Mouse (Mus musculus): ENCODE measurements around the gene Ormdl3. TPM values are rescaled to one million over a fixed set of nuclear protein-coding genes. Genes with fewer than 3 reads are reported as not detected.
"Not testable (repeated sequence)": the region's sequence is repeated elsewhere in the genome, so short reads cannot be mapped to it uniquely, and the experiment has no call there.

The Ormdl3 gene
- polyA plus RNA-seq, 1 experiment from 2014 or later = 36.6 TPM

DNA sequence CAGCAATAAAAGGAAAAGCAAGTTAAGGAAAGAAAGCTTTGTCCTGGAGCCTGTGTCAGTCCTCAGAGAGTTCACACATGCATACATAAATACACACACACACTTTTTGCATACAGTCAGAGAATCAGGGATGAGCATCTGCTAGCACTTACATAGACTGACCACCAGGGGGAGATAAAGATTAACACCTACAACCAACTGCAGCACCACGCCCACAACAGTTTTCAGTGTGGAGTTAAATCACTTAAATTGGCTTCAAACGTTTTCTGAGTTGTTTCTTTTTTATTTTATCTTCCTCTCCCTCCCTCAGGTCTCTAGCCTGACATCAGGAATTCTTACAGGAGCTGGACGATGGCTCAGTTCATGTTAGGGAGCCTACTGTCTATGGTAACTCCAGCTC is 19.6 kb upstream of the Ormdl3 start:
- H3K27ac ChIP-seq (ENCODE audit: low read length) = no peak overlapping the region
- peaks cover 4% of the 10 kb centered on the region; the same call in 1 of the 2 replicates for H3K27me3 ChIP-seq (ENCODE audit: control insufficient read depth, insufficient read depth, low read depth, low read length)
- WGBS (ENCODE audit: insufficient replicate concordance) = 7% methylated on average over 3 of the region's 3 CpGs
- no peak for ATAC-seq (ENCODE audit: low read depth)
- no peak overlapping the region for H3K4me3 ChIP-seq (ENCODE audit: low read depth, low read length)
- no peak overlapping the region for H3K4me2 ChIP-seq (ENCODE audit: low read depth, low read length)
- H3K36me3 ChIP-seq (ENCODE audit: control insufficient read depth, insufficient read depth) = no peaks in the 10 kb centered on the region
- peaks cover 4% of the 10 kb centered on the region for H3K4me1 ChIP-seq (ENCODE audit: control insufficient read depth, low read depth, low read length)
- no peak overlapping the region for H3K9ac ChIP-seq (ENCODE audit: low read depth, low read length)
- H3K9me3 ChIP-seq (replicated peaks; ENCODE audit: control insufficient read depth, low read length) = no peaks in the 10 kb centered on the region

- H3K9me3 ChIP-seq (replicated peaks; ENCODE audit: control insufficient read depth, low read length); H3K4me2 ChIP-seq (ENCODE audit: low read depth, low read length); H3K4me1 ChIP-seq (ENCODE audit: control insufficient read depth, low read depth, low read length); H3K27ac ChIP-seq (ENCODE audit: low read length); H3K36me3 ChIP-seq (ENCODE audit: control insufficient read depth, insufficient read depth); H3K4me3 ChIP-seq (ENCODE audit: low read depth, low read length); H3K9ac ChIP-seq (ENCODE audit: low read depth, low read length); ATAC-seq (ENCODE audit: low read depth): not testable (repeated sequence)
- 52% methylated on average over 6 of the region's 6 CpGs for WGBS (ENCODE audit: insufficient replicate concordance)
- peaks cover 21% of the 10 kb centered on the region for H3K27me3 ChIP-seq (ENCODE audit: control insufficient read depth, insufficient read depth, low read depth, low read length)
These were observed 17.7 kb upstream of the Ormdl3 start for GRCm38 (mm10) chr11:98604911-98605310.

GRCm38 (mm10) chr11:98603953-98604352 is 16.8 kb upstream of the Ormdl3 start:
- Histone ChIP-seq H3K9ac (ENCODE audit: low read depth, low read length) (no peak overlapping the region), H3K4me1 (ENCODE audit: control insufficient read depth, low read depth, low read length) (peaks cover 4% of the 10 kb centered on the region), H3K4me3 (ENCODE audit: low read depth, low read length) (no peak overlapping the region), H3K9me3 (replicated peaks; ENCODE audit: control insufficient read depth, low read length) (no peaks in the 10 kb centered on the region), H3K36me3 (ENCODE audit: control insufficient read depth, insufficient read depth) (no peaks in the 10 kb centered on the region), H3K4me2 (ENCODE audit: low read depth, low read length) (no peak overlapping the region), H3K27ac (ENCODE audit: low read length) (no peak overlapping the region), H3K27me3 (ENCODE audit: control insufficient read depth, insufficient read depth, low read depth, low read length) (peaks cover 31% of the 10 kb centered on the region)
- 53% methylated on average over 2 of the region's 2 CpGs for WGBS (ENCODE audit: insufficient replicate concordance)
- ATAC-seq (ENCODE audit: low read depth) = no peak

GRCm38 (mm10) chr11:98602090-98602690 is 15.0 kb upstream of the Ormdl3 start:
- peak; percentile 54 for ATAC-seq (ENCODE audit: low read depth)
- Histone ChIP-seq H3K9ac (ENCODE audit: low read depth, low read length) (no peak overlapping the region), H3K27ac (ENCODE audit: low read length) (no peak overlapping the region), H3K27me3 (ENCODE audit: control insufficient read depth, insufficient read depth, low read depth, low read length) (peaks cover 43% of the 10 kb centered on the region), H3K9me3 (replicated peaks; ENCODE audit: control insufficient read depth, low read length) (no peaks in the 10 kb centered on the region), H3K4me1 (ENCODE audit: control insufficient read depth, low read depth, low read length) (peaks cover 5% of the 10 kb centered on the region), H3K4me3 (ENCODE audit: low read depth, low read length) (peak overlapping the region; percentile 12), H3K36me3 (ENCODE audit: control insufficient read depth, insufficient read depth) (no peaks in the 10 kb centered on the region), H3K4me2 (ENCODE audit: low read depth, low read length) (peak overlapping the region; percentile 29; the same call in 1 of the 2 replicates)
- WGBS (ENCODE audit: insufficient replicate concordance) = 4% methylated on average over 20 of the region's 20 CpGs

DNA sequence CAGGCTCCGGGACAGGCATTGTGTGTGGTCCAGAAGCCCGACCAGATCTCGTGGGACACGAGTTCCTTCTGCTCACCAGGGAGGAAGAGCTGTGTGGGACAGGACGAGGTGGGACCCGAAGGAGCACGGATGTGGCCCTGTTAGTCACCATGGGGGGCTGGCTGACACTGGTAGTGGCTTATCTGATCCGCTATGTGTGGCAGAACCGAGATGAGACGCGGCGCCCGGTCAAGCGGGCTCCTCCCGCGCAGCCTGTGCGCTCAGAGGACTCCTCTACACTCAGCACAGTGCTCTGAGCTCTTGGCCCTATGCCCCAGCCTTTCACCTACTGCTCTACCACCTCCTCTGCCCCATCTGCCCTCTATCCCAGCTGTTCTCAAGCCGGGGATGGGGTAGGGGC is 12.1 kb upstream of the Ormdl3 start:
- H3K4me2 ChIP-seq (ENCODE audit: low read depth, low read length) = no peak overlapping the region
- H3K4me1 ChIP-seq (ENCODE audit: control insufficient read depth, low read depth, low read length) = peaks cover 8% of the 10 kb centered on the region
- no peak for ATAC-seq (ENCODE audit: low read depth)
- H3K9ac ChIP-seq (ENCODE audit: low read depth, low read length) = no peak overlapping the region
- H3K27me3 ChIP-seq (ENCODE audit: control insufficient read depth, insufficient read depth, low read depth, low read length) = peaks cover 43% of the 10 kb centered on the region
- WGBS (ENCODE audit: insufficient replicate concordance) = 19% methylated on average over 18 of the region's 18 CpGs
- no peak overlapping the region for H3K4me3 ChIP-seq (ENCODE audit: low read depth, low read length)
- H3K27ac ChIP-seq (ENCODE audit: low read length) = no peak overlapping the region
- H3K9me3 ChIP-seq (replicated peaks; ENCODE audit: control insufficient read depth, low read length) = no peaks in the 10 kb centered on the region
- no peaks in the 10 kb centered on the region for H3K36me3 ChIP-seq (ENCODE audit: control insufficient read depth, insufficient read depth)

- Histone ChIP-seq H3K4me3 (ENCODE audit: low read depth, low read length) (no peak overlapping the region), H3K27ac (ENCODE audit: low read length) (no peak overlapping the region), H3K4me2 (ENCODE audit: low read depth, low read length) (no peak overlapping the region), H3K9ac (ENCODE audit: low read depth, low read length) (no peak overlapping the region), H3K27me3 (ENCODE audit: control insufficient read depth, insufficient read depth, low read depth, low read length) (peaks cover 47% of the 10 kb centered on the region), H3K9me3 (replicated peaks; ENCODE audit: control insufficient read depth, low read length) (no peaks in the 10 kb centered on the region), H3K4me1 (ENCODE audit: control insufficient read depth, low read depth, low read length) (peaks cover 8% of the 10 kb centered on the region), H3K36me3 (ENCODE audit: control insufficient read depth, insufficient read depth) (no peaks in the 10 kb centered on the region)
- ATAC-seq (ENCODE audit: low read depth) = no peak
- 54% methylated on average over 18 of the region's 18 CpGs for WGBS (ENCODE audit: insufficient replicate concordance)
These were observed 11.7 kb upstream of the Ormdl3 start for GRCm38 (mm10) chr11:98598851-98599290.

GRCm38 (mm10) chr11:98597991-98598390 is 10.8 kb upstream of the Ormdl3 start, which contains the start of gene Lrrc3c:
TSS of gene Lrrc3c (plus strand) at chr11:98598291.
- no peaks in the 10 kb centered on the region for H3K9me3 ChIP-seq (replicated peaks; ENCODE audit: control insufficient read depth, low read length)
- H3K27me3 ChIP-seq (ENCODE audit: control insufficient read depth, insufficient read depth, low read depth, low read length) = peaks cover 47% of the 10 kb centered on the region
- no peak within 1 kb of the TSS for H3K4me2 ChIP-seq (ENCODE audit: low read depth, low read length)
- H3K4me3 ChIP-seq (ENCODE audit: low read depth, low read length) = no peak within 1 kb of the TSS
- no peak for ATAC-seq (ENCODE audit: low read depth)
- peaks cover 8% of the 10 kb centered on the region for H3K4me1 ChIP-seq (ENCODE audit: control insufficient read depth, low read depth, low read length)
- no peak within 1 kb of the TSS for H3K27ac ChIP-seq (ENCODE audit: low read length)
- no peaks in the 10 kb centered on the region for H3K36me3 ChIP-seq (ENCODE audit: control insufficient read depth, insufficient read depth)
- no peak within 1 kb of the TSS for H3K9ac ChIP-seq (ENCODE audit: low read depth, low read length)
- WGBS (ENCODE audit: insufficient replicate concordance) = 71% methylated on average over 8 of the region's 8 CpGs

DNA sequence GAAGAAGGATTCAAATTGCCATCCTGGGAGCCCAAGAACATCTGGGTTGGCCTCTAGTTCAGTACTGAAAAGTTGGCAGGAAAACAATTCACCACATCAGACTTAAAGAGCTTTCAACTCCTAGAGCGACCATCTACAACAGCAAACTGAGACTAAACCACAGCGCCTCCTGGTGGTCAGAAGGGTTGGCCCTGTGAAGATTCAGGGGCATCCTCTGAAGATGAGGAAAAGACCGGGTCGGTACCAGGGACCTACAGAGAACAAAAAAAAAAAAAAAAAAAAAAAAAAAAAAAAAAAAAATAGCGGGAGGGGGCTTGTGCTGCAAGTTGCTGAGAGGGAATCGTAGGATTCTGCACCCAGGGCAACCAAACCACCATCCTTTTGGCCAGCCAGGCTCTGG is 10.2 kb upstream of the Ormdl3 start:
- Histone ChIP-seq H3K27ac (ENCODE audit: low read length) (no peak overlapping the region), H3K4me1 (ENCODE audit: control insufficient read depth, low read depth, low read length) (peaks cover 8% of the 10 kb centered on the region), H3K9ac (ENCODE audit: low read depth, low read length) (no peak overlapping the region), H3K4me2 (ENCODE audit: low read depth, low read length) (no peak overlapping the region), H3K9me3 (replicated peaks; ENCODE audit: control insufficient read depth, low read length) (no peaks in the 10 kb centered on the region), H3K27me3 (ENCODE audit: control insufficient read depth, insufficient read depth, low read depth, low read length) (peaks cover 47% of the 10 kb centered on the region), H3K36me3 (ENCODE audit: control insufficient read depth, insufficient read depth) (no peaks in the 10 kb centered on the region), H3K4me3 (ENCODE audit: low read depth, low read length) (no peak overlapping the region)
- WGBS (ENCODE audit: insufficient replicate concordance) = 16% methylated on average over 6 of the region's 6 CpGs
- ATAC-seq (ENCODE audit: low read depth) = peak; percentile 66; the same call in 1 of the 2 replicates

DNA sequence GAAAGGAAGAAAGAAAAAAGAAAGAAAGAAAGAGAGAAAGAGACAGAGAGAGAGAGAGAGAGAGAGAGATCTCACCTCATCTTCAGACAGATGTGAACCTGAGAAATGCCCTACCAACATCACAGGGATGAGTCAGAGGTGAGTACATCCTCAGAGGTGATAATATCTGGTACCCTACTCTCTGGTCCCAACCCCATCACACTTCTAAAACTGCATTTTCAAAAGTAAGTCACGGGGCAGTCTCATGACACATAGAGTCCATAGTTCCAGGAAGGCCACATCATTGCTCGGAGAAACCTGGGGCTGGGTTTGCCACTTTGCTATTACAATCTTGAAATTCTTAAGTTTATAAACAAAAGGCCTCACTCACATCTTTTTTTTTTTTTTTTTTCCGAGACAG is 8.8 kb upstream of the Ormdl3 start:
- Histone ChIP-seq H3K4me3 (ENCODE audit: low read depth, low read length) (no peak overlapping the region), H3K27me3 (ENCODE audit: control insufficient read depth, insufficient read depth, low read depth, low read length) (peaks cover 35% of the 10 kb centered on the region), H3K4me1 (ENCODE audit: control insufficient read depth, low read depth, low read length) (peaks cover 6% of the 10 kb centered on the region), H3K9me3 (replicated peaks; ENCODE audit: control insufficient read depth, low read length) (no peaks in the 10 kb centered on the region), H3K4me2 (ENCODE audit: low read depth, low read length) (no peak overlapping the region), H3K36me3 (ENCODE audit: control insufficient read depth, insufficient read depth) (no peaks in the 10 kb centered on the region), H3K27ac (ENCODE audit: low read length) (no peak overlapping the region), H3K9ac (ENCODE audit: low read depth, low read length) (no peak overlapping the region)
- WGBS (ENCODE audit: insufficient replicate concordance) = 61% methylated on average over 3 of the region's 3 CpGs
- ATAC-seq (ENCODE audit: low read depth) = no peak

Data from liver, embryonic 16.5 days (tissue).